Mouse (Mus musculus) right cerebral cortex, postnatal 14 days (tissue): Measurements from ENCODE around the gene Cfap100.

Experiments
- DNase-seq: peaks from one replicate; pipeline ENCODE4 v3.0.0; 2022

The Cfap100 gene

DNA sequence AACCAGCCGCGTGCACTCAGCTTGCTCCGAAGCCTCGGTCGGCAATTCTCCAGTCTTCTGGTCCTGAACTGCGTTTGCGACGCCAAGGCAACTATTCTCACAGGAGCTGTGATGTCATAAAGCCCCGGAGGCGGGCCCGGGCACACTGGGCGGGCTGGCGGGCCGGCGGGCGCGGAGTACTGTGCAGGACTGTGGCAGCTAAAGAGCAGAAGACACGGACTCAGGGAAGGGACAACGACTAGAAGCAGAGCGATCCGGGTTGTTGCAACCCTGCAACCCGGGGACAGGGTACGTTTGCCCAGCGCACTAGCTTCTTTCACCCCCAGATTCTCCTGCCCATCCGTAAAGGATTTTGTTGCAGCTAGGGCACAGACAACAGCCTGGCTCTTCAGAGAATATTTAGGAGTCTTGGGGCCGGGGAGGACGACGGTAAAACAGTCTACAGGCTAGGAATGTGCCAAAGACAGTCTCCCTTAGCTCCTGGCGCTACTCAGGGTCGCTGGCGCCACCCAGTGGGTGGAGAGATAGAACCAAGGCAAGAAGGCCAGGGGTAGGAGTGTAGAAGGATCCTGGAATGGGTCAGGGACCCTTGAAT is at the start of gene Cfap100:
Gene Cfap100, minus strand, starts transcription at position 418 of the 595 bp plus-strand sequence.
- peak; percentile 80 for DNase-seq

DNA sequence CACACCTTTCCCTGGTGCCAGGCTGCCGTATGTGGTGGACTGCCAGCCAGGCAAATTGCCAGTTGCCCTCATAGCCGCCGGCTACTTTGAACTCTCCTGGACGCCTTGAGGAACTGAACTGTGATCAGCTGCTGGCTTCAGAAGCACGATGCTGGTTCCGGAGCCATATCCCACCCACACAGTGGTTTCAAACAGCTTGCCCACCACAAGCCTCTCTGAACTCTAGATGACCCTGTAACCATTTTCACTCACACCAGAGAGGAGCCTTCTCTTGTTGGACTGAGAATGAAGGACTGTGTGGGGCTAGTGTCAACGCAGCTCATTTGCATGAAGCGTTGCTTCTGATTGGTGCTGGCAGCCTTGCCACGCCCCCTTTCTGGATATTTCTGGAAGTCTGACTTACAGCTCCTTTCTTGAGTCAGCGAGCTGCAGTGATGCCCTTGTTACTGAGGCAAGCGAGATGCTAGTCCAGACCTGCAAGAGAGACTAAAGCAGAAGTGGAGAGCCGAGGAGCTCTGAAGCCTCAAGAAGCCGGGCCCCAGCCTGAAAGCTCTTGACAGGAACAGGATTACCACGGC is 48.4 kb upstream of the Cfap100 start:
- peak; percentile 27 for DNase-seq

- DNase-seq, result no peak
Observed at GRCm38 (mm10) chr6:90475854-90476212, 47.2 kb upstream of the Cfap100 start.

DNA sequence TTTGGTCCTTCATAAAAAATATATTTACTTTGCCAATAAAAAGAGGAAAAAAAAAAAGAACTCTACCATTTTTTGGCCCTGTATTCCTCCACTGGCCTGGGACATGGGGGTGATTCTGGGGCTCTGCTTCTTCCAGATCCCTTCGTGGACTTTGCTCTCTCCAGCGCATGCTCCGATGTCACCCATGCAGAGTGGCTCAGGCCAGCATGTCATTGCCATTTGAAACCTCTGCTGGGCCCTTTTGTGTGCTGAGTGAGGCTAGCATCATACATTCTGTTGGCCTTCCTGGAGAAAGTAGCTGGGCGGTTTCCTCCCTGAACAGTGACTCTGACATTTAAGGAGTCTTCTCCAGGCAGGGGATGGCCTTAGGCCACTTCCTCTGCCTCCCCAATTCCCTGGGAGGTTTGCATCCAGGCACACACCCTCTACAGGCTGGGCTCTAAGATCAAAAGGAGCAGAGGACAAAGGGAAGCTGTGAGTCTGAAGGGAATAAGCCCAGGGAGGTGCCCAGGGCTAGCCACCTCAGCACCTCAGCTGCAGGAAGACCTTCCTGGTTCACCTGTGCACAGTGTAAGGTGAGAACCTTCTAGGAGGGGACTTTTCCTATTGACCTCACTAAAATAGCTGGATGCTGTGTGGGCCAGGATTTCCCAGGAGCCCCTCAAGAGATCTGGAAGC is 46.7 kb upstream of the Cfap100 start:
- DNase-seq, result no peak

DNA sequence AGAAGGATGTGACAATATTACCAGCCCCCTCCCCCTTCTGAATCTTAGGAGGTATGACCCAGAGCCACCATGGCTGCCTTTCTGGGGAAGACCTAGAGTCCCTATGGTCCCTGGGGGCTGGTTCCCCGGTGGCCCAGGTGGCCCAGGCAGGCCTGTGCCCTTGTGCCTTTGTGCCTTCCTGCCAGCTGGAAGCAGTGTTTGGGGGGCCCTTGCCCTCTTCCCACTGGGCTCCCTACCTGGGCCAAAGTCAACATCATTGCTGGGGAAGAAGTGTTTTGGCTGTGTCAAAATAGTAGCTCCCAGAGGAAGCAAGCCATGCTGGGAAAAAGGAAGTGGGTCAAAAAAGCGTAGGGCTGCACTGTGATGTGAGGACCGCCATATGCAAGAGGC is 45.8 kb upstream of the Cfap100 start:
- DNase-seq, result no peak

DNA sequence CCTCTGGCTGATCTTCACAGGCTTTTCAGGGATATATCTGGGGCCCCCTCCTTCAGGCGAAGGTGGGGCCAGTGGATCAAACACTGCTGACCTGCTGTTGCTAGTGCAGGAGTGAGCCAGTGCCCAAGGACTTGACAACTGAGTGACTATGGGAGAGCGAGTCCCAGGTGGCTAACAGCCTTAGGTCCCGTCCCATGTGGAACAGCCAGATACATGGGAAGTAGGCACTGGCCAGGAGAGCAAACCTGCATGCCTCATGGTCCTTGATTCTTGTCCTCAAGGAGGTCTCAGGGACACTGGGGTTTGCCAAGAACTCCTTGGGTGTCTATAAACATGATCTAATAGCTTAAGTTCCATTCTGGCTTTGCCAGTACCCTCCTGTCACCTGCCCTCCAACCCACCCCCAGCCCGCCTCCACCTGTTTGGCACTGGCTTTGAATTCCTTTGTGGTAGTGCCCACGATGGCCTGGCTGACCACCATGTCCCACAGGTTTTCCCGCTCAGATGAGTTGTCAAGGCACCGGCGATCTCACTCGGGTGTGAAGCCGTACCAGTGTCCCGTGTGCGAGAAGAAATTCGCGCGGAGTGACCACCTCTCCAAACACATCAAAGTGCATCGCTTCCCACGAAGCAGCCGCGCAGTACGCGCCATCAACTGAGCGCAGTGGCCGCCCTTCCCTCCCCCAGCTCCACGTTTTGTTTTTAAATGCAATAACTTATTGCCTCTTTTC is 45.2 kb upstream of the Cfap100 start:
- no peak for DNase-seq

GRCm38 (mm10) chr6:90472697-90473096 is 44.1 kb upstream of the Cfap100 start:
- no peak for DNase-seq

- DNase-seq, result no peak
Observed at GRCm38 (mm10) chr6:90472079-90472478, 43.5 kb upstream of the Cfap100 start.

- DNase-seq, result peak; percentile 37
Observed at GRCm38 (mm10) chr6:90470947-90471541, 42.4 kb upstream of the Cfap100 start.

DNA sequence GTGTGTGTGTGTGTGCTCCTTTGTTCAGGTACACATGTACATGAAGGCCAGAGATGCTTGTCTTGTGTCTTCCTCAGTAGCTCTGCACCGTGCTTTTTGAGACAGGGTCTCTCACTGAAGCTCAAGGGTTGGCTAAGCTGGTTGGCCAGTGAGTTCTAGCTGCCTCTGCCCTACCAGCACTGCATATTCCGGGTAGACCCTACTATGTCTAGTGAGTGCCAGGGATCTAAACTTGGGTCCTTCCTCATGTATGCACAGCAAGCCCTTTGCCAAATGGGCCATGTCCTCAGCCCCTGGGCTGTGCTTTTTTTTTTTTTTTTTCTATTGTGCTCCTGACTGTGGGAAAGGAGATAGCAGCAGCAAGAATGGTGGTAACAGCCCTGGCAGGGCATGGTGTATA is 41.7 kb upstream of the Cfap100 start:
- no peak for DNase-seq

- DNase-seq, result no peak
Observed at GRCm38 (mm10) chr6:90469041-90469440, 40.4 kb upstream of the Cfap100 start.

GRCm38 (mm10) chr6:90468216-90468615 is 39.6 kb upstream of the Cfap100 start:
- DNase-seq, result no peak

GRCm38 (mm10) chr6:90466847-90467410 is 38.3 kb upstream of the Cfap100 start:
- DNase-seq, result no peak

DNA sequence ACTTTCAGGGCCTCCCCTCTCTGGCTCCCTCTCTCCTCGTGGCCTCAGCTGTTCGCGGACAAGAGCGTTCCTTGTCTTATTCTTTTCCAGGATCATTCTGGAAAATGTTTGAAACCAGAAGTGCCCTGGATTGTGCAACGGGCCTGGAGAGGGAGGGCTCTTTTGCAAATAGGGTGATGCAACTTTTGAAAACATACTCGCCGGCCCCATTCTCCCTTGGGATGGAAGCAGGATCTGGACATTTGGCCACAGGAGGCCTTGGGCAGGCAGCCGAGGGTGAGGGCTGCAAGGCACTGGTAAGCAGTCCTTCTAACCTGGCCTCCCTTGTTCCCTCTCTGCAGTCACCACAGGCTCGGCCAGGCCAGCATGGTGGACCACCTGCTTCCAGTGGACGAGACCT is 37.5 kb upstream of the Cfap100 start:
- no peak for DNase-seq

DNA sequence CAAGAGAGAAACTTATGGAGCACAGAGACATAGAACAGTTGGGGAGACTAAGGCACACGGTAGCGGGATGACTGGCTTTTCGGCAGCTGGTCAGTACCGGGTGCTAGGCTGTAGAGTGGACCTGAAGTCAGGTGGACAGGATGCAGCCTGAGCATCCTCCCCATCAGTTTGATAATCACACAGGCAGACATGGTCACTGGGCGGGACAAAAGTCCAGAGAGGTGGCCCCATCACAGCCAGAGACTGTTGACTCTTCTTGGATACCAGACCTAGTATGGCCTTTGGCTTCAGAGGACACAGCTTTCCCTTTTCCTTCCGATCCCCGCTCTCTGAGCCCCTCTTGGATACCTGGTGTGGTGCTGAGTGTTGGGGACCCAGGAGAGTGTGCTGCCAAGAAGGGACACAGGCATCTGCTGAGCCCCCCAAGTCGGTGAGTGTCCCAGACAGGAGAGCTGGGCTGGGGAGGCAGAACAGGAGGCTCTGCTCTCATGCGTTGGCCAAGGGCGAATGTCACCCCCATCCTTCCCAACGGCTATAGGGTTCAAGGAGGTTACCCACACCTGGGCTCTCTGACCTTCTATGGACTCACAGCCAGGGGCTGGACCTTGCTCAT is 36.5 kb upstream of the Cfap100 start:
- DNase-seq, result no peak

DNA sequence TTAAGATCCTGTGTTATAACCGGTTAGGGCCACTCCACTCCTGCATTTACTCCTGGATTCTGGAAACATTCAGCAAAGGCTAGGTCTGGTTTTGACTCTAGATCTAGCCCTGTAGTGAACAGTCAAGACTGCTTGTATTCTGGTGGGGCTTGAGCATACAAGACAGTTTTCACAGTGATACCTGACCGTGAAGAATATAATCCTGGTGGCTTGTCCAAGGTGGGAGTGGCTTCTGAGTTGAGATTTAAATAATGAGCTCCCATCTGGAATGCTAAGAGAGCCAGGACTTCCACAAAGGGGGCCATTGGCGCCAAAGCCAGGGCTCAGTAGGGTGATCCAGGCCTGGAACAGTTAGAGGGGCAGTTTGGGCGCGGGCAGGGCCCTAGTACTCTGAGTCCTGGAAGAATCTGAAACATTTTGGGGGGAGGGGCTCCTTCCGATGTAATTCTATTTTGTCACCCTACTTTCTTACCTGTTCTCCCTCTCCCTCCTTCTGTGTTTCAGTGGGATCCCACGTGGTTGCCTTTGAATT is 35.4 kb upstream of the Cfap100 start:
- DNase-seq, result no peak

- DNase-seq, result peak; percentile 69
Observed at GRCm38 (mm10) chr6:90463228-90463862, 34.7 kb upstream of the Cfap100 start.

DNA sequence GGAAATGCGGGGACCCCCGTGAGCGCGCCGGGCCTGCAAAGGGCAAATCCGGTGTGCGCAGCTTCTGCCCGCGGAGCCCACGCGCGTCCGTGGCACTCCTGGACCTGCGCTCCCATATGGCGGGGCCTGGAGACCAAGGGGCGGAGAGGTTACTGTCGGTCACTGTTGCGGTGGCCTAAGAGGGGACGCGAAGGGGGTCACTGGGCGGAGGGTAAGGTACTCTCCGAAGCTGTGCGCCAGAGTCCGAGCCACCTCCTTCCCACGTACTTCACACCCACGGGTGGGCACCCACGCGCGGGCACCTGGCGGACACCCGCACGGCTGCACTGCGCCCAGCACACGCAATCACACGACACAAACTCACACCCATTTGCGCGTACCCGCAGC is 34.2 kb upstream of the Cfap100 start:
- DNase-seq, result peak; percentile 47

DNA sequence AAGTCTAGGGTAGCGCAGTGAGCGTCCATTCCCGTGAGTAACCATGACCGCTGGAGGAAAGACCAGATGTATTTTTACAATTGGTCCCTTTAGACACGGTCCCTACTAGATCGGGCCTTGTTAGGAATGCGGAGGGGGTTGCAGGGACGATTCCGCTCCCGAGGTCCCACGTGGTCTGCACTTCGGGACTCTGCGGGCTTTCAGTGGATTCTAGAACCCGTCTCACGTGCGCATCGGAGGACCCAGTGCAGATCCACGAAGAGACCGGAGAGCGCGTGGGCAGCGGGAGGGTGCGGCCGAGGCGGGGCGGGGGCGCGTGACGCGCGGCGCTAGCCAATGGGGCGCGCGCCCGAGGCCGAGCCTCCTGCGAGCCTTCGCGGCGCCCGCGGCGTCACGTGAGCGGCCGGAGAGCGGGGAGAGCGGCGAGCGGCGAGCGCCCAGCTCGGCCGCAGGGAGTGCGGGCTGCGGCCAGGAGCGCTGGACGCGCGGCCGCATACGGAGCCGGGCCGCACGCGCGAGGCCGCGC is 33.6 kb upstream of the Cfap100 start, which contains the start of gene Klf15:
Gene Klf15, plus strand, starts transcription at position 396 of the 526 bp plus-strand sequence.
- DNase-seq, result peak; percentile 82

DNA sequence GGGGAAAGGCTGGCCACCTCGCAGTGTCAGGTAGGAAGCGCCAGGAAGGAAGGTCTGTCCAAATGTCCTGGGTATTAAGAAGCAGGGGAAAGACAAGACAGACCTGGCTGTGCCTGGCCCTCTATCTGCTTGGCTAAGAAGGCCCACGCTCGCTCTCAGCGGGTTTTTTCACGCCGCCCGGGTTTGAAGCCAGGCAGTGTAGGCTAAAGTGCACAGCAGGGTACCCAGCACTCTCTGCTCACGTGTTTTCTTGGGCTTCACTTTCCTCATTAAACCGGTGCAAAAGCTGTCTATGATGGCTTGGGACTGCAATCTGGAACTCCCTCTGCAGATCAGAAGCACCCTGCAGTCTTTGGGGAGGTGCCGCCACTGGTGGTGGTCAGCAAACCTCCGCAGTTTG is 33.2 kb upstream of the Cfap100 start:
- DNase-seq, result no peak

- no peak for DNase-seq
Observed at GRCm38 (mm10) chr6:90461181-90461580, 32.6 kb upstream of the Cfap100 start.

DNA sequence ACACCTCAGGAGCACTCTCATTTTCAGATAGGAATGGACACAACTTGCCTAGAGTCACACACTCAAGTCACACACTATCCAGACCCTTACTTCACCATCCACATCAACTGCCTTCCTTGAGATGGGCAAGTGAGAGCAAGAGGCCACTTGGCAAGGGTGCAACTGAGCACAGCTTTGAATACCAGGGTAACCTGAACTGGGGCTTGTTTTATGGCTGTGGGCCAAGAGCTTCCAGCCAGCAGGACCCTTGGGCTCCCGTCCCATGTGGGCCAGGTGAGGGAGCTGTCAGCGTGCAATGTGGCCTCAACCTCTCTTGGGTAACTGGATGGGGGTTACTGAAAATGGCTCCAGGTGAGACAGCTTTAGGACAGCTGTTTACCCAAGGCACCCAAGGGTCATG is 28.8 kb upstream of the Cfap100 start:
- no peak for DNase-seq
